Mouse (Mus musculus): ENCODE results near the gene Nudt2. TPM values are rescaled to one million over a fixed set of nuclear protein-coding genes. Genes with fewer than 3 reads are reported as not detected.

The Nudt2 gene
- polyA plus RNA-seq (2014; fragmentation: Illumina TruSeq; extraction: RNeasy Lipid Tissue Mini Kit (QIAGEN cat#74804); ENCODE audit: low read depth, low replicate concordance), result 31.2 TPM

DNA sequence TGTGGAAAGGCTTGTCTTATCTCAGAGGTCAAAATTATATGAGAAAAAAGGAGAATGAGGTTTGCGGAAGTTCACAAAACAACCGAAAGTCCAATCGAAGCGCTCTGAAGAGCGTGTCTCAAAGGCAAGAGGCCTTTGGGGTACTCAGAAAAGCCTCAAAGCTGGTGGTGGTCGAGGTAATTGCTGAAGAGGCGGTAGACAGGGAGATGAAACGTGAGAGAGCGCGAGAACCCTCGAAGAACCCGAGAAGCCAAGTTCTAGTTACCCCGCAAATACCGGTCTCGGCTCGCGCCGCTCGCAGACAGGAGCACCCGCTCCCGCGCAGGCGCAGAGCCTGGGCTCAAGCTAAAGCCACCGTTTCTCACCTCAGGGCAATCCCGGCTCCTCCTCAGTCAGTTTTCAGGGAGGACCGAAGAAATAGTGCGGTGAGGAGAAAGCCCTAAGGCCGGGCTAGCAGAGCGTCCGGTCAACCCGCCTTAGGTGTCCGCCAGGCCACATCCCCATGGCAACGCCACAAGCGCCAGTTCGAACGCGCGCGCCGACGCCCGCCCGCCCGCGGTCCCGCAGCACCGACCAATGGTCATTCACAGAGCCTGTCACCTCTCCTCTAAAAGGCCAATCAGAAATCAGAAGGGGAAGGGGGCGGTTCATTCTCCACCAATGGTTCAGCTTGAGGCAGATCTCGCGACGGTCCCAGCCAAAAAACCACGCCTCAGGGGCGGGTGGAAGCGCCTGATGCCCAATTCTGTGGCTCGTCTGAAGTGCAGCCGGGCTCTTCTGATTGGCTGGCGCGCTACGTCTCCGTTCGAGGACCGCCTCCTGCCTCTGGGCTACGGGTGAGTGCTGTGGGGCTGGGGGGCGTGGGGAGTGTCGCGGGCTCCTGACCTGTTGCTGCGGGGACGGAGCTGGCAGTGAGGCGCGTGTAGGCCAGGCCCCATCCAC is at the start of gene Nudt2, which contains the start of gene Kif24:
TSS of gene Nudt2 (plus strand) at position 807 of the 942 bp plus-strand sequence.
TSS of gene Kif24 (minus strand) at position 543 of the 942 bp plus-strand sequence.

DNA sequence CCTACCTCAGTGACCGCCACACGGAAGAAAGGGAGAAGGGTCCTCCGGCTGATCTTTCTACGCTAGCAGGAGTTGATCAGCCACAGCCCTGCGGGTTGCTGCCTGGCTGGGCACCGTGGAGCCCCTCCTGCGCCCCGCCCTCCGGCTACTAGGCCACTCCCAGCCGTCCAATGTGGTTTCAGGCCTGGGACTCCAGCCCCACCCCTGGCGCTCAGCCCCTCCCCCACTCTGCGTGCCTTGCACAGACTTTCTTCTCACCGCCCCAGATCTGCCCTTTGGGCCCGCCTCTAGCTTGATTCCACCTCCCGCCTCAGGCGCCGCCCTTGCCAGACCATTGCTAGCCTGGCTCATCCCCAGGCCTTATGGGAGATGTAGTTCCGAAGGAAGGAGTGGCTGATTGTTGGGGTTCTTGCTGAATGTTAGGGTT is 38.0 kb downstream of the Nudt2 start, which contains the start of gene AI464131:
TSS of gene AI464131 (minus strand) at position 91 of the 427 bp plus-strand sequence.

DNA sequence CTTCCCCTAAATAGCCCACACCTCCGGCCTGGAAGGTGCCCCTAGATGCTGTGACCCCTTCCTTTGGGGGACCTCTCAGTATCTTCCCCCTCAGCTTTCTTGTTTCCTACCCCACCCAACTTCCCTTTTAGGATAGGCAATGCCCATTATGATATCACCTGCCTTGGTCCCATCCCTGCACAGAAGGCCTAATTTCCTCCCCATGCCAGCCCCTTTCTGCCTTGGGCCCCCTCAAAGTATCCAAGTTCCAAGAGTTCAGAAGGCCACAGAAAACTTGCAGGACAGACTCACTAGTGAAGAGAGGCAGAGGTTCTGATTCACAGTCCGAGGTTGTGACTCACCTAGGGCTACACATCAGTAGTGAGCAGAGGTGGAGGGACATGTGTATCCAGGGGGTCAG is 52.3 kb downstream of the Nudt2 start, which contains the start of gene 1110017D15Rik:
TSS of gene 1110017D15Rik (minus strand) at position 101 of the 400 bp plus-strand sequence.

Other genes starting within 250 kb of the Nudt2 start
- gene Ubap2, start 190.0 kb upstream of the Nudt2 start, polyA plus RNA-seq (2014; fragmentation: Illumina TruSeq; extraction: RNeasy Lipid Tissue Mini Kit (QIAGEN cat#74804); ENCODE audit: low read depth, low replicate concordance), result 33.0 TPM
- 28.9 TPM for gene Dcaf12, start 150.3 kb upstream of the Nudt2 start, polyA plus RNA-seq (2014; fragmentation: Illumina TruSeq; extraction: RNeasy Lipid Tissue Mini Kit (QIAGEN cat#74804); ENCODE audit: low read depth, low replicate concordance)
- 51.5 TPM for gene Ubap1, start 116.2 kb upstream of the Nudt2 start, polyA plus RNA-seq (2014; fragmentation: Illumina TruSeq; extraction: RNeasy Lipid Tissue Mini Kit (QIAGEN cat#74804); ENCODE audit: low read depth, low replicate concordance)
- 1.1 TPM for gene Kif24, start 264 bp upstream of the Nudt2 start, polyA plus RNA-seq (2014; fragmentation: Illumina TruSeq; extraction: RNeasy Lipid Tissue Mini Kit (QIAGEN cat#74804); ENCODE audit: low read depth, low replicate concordance)
- gene AI464131, start 37.9 kb downstream of the Nudt2 start, polyA plus RNA-seq (2014; fragmentation: Illumina TruSeq; extraction: RNeasy Lipid Tissue Mini Kit (QIAGEN cat#74804); ENCODE audit: low read depth, low replicate concordance), result 8.9 TPM
- not detected for gene 1110017D15Rik, start 52.2 kb downstream of the Nudt2 start, polyA plus RNA-seq (2014; fragmentation: Illumina TruSeq; extraction: RNeasy Lipid Tissue Mini Kit (QIAGEN cat#74804); ENCODE audit: low read depth, low replicate concordance)
- gene Fam219a, start 104.4 kb downstream of the Nudt2 start, polyA plus RNA-seq (2014; fragmentation: Illumina TruSeq; extraction: RNeasy Lipid Tissue Mini Kit (QIAGEN cat#74804); ENCODE audit: low read depth, low replicate concordance), result 1.5 TPM
- gene Dnaic1, start 104.6 kb downstream of the Nudt2 start, polyA plus RNA-seq (2014; fragmentation: Illumina TruSeq; extraction: RNeasy Lipid Tissue Mini Kit (QIAGEN cat#74804); ENCODE audit: low read depth, low replicate concordance), result not detected
- gene Enho, start 175.2 kb downstream of the Nudt2 start, polyA plus RNA-seq (2014; fragmentation: Illumina TruSeq; extraction: RNeasy Lipid Tissue Mini Kit (QIAGEN cat#74804); ENCODE audit: low read depth, low replicate concordance), result not detected
- gene Cntfr, start 231.9 kb downstream of the Nudt2 start, polyA plus RNA-seq (2014; fragmentation: Illumina TruSeq; extraction: RNeasy Lipid Tissue Mini Kit (QIAGEN cat#74804); ENCODE audit: low read depth, low replicate concordance), result 0.44 TPM
- 19.3 TPM for gene Il11ra1, start 234.8 kb downstream of the Nudt2 start, polyA plus RNA-seq (2014; fragmentation: Illumina TruSeq; extraction: RNeasy Lipid Tissue Mini Kit (QIAGEN cat#74804); ENCODE audit: low read depth, low replicate concordance)
- gene Rpp25l, start 248.4 kb downstream of the Nudt2 start, polyA plus RNA-seq (2014; fragmentation: Illumina TruSeq; extraction: RNeasy Lipid Tissue Mini Kit (QIAGEN cat#74804); ENCODE audit: low read depth, low replicate concordance), result 0.61 TPM

All from kidney, adult 10 weeks (tissue).